Mouse (Mus musculus): ENCODE measurements around the gene Ghdc.
A peak's percentile ranks its signal among the peaks of the same experiment; 100 is the strongest.

Gene Ghdc

DNA sequence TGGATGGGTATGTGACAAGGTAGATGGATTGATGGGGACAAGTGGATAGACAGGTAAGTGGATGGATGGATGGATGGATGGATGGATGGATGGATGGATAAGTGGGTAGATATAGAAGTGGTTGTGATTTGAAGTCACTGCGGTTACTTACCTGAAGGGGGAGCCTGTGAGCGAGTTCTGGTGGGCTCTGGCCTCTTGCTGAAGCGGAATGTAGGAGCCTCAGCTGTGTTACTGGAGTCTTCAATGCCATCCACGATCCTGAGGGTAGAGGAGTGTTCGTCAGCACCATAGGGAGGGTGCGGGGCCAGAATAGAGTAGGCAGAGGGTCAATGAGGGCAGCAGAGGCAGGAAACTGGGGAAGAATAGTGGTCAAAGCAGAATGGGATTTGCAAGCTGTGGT lies 25.7 kb downstream of the Ghdc start:
- peak in 1 of 2 experiments; percentile 54 for DNase-seq

DNA sequence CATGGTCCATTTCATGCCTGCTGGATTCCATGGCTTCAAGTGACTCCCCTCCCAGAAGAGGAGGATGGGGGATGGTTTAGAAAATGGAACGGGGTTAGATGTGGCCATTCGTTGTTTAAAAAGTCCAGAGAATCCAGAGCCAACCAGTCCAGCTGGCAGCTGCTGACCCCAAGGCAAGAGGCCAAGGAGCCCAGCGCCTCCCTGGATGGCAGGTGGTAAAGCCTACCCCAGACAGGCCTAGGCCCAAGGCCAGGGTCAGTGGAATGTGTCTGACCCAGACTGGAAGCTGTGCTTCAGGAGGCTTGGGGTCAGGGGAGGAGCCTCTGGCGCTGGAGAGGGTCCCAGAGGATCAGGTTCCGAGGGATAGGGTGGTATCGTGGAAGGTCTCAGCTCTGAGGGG lies 29.4 kb downstream of the Ghdc start:
- no peak for DNase-seq

DNA sequence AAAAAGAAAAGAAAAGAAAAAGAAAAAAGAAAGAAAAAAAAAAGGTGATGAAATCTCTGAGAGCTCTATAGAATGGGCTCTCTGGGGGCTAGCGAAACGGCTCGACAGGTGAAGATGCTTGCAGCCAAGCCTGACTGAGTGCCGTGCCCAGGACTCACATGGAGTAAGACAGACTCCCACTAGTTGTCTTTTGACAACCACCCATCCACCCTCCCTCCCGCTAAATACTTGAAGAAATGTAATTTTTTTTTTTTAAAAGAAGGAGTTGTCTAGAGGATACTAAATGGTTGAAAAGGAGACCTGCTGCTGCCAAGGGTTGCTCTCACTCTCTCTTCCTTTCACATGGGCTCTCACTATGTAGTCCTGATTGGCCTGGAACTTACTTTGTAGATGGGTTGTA lies 32.0 kb downstream of the Ghdc start:
- no peak for DNase-seq

DNA sequence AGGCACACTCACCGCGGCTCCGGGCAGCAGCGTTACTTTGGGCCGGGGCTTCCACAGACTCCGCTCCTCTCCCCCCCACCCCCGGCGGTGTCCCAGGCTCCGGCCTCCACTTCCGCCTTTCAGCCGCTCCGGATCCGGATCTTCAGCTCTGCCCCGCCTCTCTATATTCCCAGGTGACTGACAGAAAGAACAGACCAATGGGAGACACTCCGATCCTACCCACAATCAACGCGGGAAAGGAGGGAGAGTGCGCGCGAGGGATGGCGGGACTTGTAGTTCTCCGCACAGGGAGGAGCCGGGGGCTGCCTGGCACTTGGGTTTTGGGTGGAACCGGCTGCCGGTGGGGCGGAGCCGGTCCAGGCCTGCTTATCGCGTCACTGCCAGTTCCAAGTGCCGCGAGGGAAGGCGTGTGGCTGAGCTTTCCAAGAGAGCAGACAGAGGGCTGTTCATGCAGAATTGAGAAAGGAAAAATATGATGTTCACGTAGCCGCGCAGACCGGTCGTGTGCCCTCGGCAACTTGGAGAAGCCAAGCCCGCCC lies 32.6 kb downstream of the Ghdc start, which contains the start of gene Rab5c:
Gene Rab5c, minus strand, starts transcription at position 150 of the 539 bp plus-strand sequence.
- DNase-seq, result peak; percentile 94 to 97

GRCm38 (mm10) chr11:100737105-100737733 lies 33.5 kb downstream of the Ghdc start:
- no peak for DNase-seq

- DNase-seq, result no peak
Measured at GRCm38 (mm10) chr11:100736746-100737080, 34.0 kb downstream of the Ghdc start.

DNA sequence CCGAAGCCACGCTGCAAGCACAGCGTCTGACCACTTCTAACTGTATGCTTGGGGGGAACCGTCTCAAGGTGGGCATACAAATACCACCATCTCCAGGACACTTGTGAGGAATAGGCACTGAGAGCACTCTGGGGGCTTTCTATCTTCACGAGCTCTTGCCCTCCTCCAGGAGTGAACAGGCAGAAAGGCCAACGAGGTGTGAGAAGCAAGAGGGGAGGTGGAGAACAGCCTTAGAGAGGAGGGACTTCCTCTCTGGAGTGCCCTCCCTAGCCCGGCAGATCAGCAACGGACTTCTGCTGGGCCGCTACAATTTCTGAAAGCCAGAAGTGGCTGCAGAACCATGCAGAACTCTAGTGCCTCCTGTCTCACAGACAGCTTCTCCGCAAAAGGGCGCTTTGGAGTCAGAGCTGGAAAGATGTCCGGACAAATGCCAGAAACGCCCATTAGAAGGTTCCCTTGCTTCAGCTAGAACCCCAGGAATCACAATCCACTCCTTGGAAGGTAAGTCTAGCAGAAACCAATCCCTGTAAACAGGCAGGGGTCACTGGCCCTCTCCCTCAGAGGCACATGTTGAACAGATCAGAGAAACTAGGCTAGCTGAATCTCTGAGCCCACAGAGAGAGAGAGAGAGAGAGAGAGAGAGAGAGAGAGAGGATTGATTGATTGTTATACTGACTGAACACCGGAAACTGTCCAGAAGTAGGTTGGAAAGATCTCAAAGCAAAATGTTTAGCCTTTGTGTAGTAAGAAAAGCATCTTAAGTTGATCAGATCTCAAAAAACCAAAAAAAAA lies 34.6 kb downstream of the Ghdc start:
- peak in 1 of 2 experiments; percentile 23 for DNase-seq

- DNase-seq, result no peak
Measured at GRCm38 (mm10) chr11:100735134-100735865, 35.5 kb downstream of the Ghdc start.

DNA sequence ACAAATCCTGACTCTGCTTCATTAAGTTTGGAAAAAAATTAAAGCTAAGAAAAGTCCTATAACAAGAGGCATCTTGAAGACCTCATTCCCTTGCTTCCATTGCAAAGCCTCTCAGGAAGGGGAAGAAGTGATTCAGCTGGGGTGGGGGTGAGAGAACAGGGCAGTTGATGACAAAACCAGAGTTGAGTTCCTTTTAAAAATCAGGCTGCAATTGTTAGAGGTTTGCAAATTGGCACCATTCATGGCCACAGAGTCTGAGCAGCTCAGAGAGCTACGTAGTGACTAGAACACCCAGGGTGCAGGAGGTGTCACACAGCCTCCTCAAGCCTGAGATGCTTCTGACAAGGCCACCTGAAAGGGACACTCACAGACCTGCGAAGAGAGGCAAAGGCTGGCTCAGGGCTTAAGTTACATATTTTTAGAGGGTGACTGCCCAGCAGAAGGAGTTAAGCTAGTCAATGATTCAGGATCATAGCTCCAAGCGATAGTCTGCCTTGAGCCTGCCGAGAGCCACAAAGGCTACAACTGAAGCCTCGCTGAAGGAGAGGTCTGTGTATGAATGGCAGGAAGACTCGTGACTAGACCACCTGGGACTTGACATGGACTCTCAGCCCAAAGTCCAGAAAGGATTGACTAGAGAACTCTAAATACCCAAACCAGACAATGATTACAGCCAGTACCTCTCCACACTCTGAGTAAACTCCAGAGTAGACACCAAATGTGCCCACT lies 40.1 kb downstream of the Ghdc start:
- no peak for DNase-seq

GRCm38 (mm10) chr11:100729976-100730375 lies 40.8 kb downstream of the Ghdc start:
- no peak for DNase-seq

DNA sequence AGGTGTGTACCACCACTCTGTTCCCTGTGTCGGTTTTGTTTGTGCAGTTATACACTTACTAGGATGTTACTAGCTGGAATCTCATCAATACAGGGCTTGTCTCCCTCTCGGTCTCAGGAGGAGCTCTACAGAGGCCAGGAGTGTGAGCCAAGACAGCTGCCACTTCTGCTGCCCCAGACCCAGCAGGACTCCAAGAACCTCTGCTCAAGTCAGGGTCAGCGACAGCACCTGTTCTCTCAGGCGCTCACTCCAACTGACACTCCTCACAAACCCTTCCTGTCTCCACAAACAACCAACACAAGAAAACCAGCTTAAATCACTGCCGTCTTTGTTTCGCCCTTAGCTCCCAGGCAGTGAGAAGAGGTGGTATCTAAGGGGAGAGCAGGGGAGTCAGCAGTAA lies 42.2 kb downstream of the Ghdc start:
- no peak for DNase-seq

GRCm38 (mm10) chr11:100727201-100727600 lies 43.6 kb downstream of the Ghdc start:
- DNase-seq, result no peak

- DNase-seq, result no peak
Measured at GRCm38 (mm10) chr11:100724919-100725512, 45.7 kb downstream of the Ghdc start.

DNA sequence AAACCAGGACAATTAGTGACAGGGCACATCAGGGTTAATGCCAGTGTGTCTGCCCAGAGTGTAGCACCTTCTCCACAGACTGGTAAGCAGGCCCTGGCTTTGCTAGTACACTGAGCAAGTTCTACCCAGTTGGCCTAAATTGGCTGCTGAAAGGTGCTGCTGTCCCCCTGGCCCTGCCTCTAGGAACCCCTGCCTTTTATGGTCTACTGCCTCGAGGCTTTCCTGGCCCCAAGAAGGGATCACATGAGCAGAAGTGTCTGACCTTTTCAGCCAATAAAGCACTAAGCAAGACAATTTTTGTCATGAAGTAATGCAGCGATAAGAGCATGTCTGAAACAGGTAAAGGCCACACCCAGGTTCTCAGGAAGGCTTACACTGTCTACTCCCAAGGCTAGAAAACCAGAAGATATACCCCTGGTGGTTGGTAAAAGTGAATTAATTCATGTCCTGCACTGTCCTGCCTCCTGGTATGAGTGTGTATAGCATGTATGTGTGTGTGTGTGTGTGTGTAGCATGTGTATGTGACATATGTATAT lies 48.2 kb downstream of the Ghdc start:
- no peak for DNase-seq

GRCm38 (mm10) chr11:100721776-100722492 lies 48.8 kb downstream of the Ghdc start:
- DNase-seq, result no peak

- DNase-seq, result no peak
Measured at GRCm38 (mm10) chr11:100721254-100721653, 49.5 kb downstream of the Ghdc start.

DNA sequence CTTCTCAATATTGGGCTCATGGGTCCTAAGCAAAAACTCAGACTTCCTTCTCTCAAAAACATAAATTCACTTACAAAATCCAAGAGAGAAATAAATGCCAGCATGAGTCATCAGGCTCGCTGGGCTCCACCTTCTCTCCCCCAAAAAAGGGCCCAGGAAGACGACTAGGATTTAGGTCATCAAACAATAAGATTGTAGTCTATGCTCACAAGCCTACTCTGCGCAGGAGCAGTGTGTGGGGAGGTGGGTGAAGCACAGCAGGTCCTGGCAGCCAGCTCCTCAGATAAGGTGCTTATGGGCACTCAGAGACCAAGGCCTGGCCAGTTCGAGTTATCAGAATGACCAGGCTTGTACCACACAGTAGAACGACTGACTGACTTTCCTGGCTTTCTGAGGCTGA lies 50.4 kb downstream of the Ghdc start:
- DNase-seq, result no peak

GRCm38 (mm10) chr11:100719893-100720292 lies 50.9 kb downstream of the Ghdc start:
- DNase-seq, result no peak

GRCm38 (mm10) chr11:100719312-100719711 lies 51.4 kb downstream of the Ghdc start:
- no peak for DNase-seq

DNA sequence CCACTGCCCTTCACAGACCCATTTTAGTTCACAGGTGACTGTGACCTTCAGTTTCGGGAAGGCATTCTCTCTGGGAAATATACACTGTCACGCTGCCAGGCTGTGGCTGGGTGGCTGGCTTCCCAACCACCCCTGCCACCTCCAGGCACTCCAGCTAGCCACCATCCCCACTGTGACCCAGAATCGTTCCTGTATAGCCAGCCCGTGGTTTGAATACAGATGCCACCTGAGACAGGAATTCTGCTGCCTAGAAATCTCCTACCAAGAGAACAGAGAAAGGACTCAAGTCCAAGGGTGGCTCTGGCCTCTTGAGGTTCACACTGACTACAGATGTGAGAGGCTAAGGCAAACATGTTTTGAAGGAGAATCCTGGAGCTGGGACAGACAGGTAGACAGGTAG lies 51.9 kb downstream of the Ghdc start:
- DNase-seq, result no peak

DNA sequence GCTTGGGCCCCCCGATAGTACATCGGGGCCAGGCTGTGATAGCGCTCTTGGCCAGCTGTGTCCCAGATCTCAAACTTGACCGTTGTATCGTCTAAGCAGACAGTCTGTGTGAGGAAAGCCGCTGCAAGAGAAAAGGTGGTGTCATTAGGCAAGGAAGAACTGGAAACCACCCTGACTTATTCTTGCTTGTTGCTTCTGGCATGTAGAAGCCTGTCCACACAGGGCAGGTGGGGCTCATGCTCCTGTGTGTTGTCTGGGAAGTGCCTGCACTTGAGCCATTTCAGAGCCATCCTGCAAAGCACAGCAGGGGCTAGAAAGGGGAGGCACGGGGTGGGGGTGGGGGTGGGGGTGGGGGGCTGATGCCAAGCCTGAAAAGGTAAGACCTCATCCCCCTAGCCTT lies 52.3 kb downstream of the Ghdc start:
- DNase-seq, result no peak

Measured in spleen, adult 18-20 months (tissue).